Mouse (Mus musculus): ENCODE results near the gene Nr1h4.

- TF ChIP-seq POLR2A (IDR thresholded peaks at IDR 0.05; ENCODE audit: extremely low read depth, insufficient read depth, low read length) (no peak), CTCF (IDR thresholded peaks at IDR 0.05; ENCODE audit: low read depth, low read length) (no peak)
Observed at GRCm38 (mm10) chr10:89559351-89559750, 26.0 kb upstream of the Nr1h4 start.
